Mouse (Mus musculus) urinary bladder, postnatal 36 days (tissue): ENCODE data around the gene Arx.

ENCODE experiments used
- DNase-seq, 2 experiments: peaks; one replicate each; pipeline ENCODE4 v3.0.0; 2022; ENCODE audit warnings: low spot score in 2 of 2, mixed read lengths in 1 of 2

Gene Arx

GRCm38 (mm10) chrX:93286291-93286893 is at the start of gene Arx:
TSS of gene Arx (plus strand) at chrX:93286445.
- DNase-seq = peak in 1 of 2 experiments; percentile 31

GRCm38 (mm10) chrX:93251329-93251728 is 34.9 kb upstream of the Arx start:
- DNase-seq = no peak

DNA sequence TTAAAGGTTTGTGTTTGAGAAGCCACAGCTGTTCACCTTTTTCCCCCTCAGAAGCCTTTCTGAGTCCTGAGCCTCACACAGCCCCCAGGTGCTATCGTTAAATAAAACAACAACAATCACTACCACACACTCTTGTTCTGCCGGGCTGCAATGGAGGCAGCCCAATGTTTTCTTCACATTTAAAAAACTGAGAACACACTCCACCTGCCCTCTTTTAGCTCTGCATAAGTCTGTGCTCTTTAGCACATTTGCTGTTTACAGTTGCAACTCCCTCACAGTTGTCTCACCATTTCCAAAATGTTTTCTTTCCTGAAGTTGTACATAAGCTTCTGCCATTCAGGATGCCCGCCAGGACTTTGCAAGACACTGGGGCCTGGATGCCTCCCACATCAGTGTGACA is 10.6 kb upstream of the Arx start:
- DNase-seq = no peak

DNA sequence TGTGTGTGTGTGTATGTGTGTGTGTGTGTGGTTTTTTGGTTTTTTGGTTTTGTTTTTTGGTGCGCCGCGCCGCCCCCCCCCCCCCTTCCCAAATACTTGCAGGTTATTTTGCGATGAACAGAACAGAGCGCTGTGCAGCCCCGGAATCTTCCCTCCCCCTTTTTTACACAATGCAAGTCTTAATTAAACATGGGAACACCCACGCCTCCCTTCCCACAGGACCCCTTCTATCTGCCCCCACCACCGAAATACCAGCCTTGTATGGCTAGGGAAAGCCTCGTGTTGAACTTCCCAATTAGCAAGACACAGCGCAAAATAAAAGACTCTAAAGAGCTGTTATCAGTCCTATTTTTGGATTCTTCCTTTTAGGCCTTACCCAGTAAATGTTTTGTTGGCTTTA is 6.3 kb upstream of the Arx start:
- DNase-seq = no peak

DNA sequence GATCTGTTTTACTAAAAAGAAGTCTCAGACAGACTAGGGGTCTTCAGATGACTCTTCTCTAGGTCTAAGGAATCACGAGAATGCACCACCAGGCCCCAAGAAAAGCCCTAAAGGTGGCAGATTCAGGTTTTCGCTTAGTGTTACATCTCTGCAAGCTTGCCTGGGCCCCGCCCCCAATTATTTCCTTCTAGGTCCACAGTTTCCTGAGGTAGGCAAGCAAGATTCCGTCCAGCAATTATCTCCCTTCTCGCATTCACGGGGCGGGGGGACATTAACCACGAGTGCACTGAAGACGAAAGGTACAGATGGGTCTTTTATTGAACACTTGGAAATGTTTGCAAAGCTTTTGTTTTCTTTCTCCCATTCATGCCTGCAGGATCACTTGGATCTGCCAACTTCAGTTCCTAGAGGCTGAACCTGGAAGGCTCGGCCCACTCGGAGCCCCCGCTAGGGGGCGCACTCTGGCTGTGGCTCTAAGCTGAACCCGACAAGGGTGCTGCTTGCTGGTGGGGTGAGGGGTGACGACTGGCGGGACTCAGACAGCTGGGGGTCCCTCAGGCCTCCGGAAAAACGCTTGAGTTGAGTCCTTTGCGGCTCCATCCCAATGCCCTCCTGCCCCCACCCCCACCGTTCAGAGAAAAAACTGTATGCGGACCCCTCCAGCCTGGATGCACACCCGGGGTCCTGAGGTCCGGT is 5.1 kb upstream of the Arx start:
- no peak for DNase-seq

GRCm38 (mm10) chrX:93281756-93282155 is 4.5 kb upstream of the Arx start:
- no peak for DNase-seq

DNA sequence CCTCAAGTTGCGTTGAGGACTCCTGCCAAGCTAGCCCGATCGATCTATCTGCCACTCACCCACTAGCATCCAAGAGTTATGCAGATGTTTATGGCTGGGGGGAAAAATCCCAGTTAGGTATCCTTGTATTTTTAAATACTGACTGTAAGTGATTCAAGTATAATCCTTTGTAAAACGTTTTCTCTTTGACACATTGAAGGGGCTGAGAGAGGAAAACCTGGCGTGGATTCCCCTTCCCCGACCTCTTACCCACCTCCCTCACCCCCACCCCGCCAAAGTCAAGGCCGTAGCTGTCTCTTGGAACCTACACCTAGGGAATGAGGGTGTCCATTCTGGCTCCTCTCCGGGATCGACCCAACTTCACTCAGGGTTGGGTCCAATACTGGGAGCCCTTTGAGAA is 1.2 kb upstream of the Arx start:
- no peak for DNase-seq

DNA sequence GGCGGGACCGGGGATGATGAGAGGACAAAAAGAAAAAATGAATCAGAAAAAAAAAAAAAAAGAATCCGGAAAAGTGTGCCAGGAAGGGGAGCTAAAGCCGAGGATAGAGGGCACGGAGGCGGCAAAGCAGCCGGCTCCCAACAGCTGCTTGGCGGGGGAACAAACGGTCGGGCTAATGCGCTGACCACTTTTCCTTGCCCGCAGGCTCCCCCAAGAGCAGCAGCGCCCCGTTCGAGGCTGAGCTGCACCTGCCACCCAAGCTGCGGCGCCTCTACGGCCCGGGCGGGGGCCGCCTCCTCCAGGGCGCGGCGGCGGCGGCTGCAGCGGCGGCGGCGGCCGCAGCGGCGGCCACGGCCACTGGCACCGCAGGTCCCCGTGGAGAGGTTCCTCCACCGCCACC is 2.1 kb downstream of the Arx start:
- no peak for DNase-seq

DNA sequence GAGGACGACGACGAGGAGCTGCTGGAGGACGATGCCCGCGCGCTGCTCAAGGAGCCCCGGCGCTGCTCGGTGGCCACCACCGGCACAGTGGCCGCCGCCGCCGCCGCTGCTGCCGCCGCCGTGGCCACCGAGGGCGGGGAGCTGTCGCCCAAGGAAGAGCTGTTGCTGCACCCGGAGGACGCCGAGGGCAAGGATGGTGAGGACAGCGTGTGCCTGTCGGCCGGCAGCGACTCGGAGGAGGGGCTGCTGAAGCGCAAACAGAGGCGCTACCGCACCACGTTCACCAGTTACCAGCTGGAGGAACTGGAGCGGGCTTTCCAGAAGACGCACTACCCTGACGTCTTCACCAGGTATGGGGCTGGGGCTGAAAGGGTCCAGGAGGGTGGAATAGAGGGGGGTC is 2.8 kb downstream of the Arx start:
- DNase-seq = no peak

- no peak for DNase-seq
These were observed 3.7 kb downstream of the Arx start for GRCm38 (mm10) chrX:93289851-93290380.

DNA sequence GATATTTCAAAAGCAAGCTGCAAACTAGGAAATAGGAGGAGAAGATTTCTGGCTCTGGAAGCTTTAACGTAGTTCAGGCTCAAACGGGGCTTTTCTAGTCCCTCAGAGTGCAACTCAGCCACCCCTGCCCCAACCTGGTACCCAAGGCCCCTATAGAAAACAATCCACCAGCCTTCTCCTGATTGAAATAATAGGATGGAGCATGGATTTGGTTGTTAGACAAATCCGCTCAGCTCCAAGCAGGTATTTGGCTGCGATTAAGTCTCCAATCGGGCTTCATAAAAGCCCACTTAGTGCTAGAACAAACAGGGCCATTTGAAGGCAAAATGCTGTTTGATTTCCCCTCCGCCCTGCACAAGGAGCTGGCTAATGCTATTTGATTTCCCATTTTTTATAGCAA is 5.8 kb downstream of the Arx start:
- no peak for DNase-seq

DNA sequence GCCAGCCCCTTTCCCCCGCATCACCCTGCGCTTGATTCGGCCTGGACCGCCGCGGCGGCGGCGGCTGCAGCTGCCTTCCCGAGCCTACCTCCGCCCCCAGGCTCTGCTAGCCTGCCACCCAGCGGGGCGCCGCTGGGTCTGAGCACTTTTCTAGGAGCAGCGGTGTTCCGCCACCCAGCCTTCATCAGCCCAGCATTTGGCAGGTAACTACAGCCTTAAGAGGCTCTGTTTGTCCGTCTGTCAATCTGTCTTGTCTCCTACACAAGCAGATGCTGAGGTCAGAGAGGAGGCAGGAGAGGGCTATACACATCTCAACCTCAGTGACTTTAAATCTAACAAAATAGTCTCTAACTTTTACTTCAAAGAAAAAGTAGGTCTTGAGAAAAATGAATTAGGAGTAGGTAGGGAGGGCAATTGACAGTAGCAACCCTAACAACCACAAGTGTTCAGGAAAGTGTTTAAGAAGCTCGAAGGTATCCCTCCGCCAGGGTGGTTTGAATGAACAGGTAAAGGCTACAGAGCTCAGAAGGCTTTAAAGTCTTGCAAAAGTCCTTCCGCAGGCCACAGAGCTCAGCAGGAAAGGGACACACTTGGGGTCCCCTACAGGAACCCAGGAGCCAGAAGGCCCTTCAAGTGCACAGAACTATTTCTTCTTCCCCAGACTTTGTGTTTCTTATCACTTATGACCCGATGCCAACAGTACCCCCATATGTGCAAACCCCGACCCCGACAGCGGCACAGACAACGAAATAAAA is 8.7 kb downstream of the Arx start:
- DNase-seq = no peak

- no peak for DNase-seq
These were observed 9.6 kb downstream of the Arx start for GRCm38 (mm10) chrX:93295819-93296218.

DNA sequence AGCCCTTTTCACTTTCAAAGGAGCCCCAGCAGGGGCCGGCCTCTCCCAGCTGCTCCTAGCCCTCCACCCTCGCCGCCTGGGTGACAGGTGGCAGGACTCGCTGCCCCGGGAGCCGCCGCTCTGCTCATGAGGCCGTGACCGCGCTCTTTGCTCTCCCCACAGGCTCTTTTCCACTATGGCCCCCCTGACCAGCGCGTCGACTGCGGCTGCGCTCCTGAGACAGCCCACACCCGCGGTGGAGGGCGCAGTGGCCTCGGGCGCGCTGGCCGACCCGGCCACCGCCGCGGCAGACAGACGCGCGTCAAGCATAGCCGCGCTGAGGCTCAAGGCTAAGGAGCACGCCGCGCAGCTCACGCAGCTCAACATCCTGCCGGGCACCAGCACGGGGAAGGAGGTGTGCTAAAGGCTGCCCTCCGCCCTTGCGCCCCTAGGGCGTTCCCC is 10.8 kb downstream of the Arx start:
- DNase-seq = no peak

DNA sequence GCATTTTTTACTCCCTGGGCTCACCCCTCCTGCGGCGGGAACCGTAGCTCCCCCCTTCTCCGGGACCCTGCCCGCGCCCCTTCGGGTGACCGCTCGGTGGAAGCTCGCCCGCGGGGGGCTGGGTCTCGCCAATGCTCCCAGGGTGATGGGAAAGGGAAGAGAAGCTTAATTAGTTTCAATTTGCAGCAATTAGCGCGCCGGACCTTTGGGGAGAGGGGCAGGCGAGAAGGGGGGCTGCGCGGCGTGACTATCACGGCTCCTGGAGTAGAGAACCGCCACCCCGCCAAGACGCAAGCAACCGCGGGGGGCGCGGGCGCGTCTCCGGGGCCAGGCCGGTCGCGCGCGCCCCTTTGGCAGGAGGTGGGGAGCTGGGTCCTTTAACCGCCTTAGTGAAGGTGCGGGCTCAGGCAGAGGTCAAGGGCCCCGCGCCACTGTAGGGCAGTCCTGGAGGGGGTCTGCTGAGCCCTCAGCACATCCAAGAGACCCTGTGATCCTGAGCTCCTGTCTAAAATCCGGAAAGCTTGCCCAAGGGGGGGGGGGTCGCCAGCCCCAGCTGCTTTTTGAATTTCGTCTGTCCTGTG is 12.9 kb downstream of the Arx start:
- no peak for DNase-seq

GRCm38 (mm10) chrX:93299771-93300170 is 13.5 kb downstream of the Arx start:
- no peak for DNase-seq

- no peak for DNase-seq
These were observed 14.1 kb downstream of the Arx start for GRCm38 (mm10) chrX:93300183-93300815.

GRCm38 (mm10) chrX:93301798-93302197 is 15.6 kb downstream of the Arx start:
- DNase-seq = no peak

- no peak for DNase-seq
These were observed 19.5 kb downstream of the Arx start for GRCm38 (mm10) chrX:93305780-93306179.

DNA sequence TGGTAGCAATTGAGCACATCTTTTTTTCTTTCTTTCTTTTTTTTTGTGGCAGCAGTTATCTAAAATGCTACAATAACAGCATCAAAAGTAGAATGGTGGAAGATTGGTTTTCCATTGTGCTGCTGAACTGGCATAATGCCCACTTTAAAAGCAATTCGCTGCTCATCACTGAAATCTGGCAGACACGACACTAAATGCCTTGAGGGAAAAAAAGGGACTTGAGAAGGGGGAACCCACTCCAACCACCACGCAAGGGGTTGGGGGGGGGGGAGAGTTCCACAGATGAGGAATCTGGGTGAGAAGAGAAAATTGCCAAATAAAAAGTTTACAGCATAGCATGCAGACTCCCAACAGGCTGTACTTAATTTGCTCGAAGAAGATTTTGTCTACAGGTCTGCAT is 31.3 kb downstream of the Arx start:
- no peak for DNase-seq

DNA sequence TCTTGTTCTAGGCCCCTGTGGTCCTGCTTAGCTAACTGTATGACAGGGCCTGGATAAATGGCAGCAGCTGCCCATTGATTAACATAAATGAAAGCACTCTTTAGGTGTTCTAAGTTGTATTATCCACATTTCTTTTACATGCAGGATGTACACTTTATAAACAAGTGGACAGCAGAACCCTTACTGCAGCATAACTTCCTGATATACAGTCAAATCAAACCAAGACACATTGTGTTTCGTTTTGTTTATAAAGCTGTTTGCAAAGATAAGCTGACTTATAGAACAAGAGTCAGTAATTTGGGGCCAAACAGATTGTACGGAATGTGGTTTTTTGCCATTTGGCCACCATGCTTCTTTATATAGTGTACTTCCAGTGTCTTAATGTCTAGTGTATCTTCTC is 33.7 kb downstream of the Arx start:
- DNase-seq = no peak

DNA sequence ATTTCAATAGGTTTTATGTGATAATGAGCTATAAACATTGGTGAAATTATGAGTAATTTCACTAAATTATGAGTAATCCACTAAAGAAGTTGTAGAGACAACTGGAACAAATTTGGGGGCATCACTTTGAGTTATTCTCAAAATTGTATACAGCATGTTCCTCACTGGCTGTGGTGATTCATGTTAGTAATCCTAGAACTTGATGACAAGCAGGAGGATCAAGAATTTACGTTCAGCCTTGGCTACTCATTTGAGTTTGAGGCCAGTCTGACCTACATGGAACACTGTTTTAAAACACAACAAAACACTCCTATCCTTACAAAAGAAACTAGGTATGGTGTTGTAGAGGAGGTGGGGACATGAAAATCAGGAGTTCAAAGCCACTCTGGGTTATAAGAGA is 35.1 kb downstream of the Arx start:
- no peak for DNase-seq
